Mouse (Mus musculus) midbrain, embryonic 14.5 days (tissue): ENCODE measurements at regions not wholly inside any gene's neighbourhood (a gene's known extent, or its start where the extent isn't known, plus 50 kb on each side); places are given as distances from the start of the nearest gene placed in this dataset.
"Not testable (repeated sequence)": the region's sequence is repeated elsewhere in the genome, so short reads cannot be mapped to it uniquely, and the experiment has no call there.

ENCODE experiments used
- ATAC-seq: fragments of 200-750 bp; cut with Nextera tagmentation; 2 replicates; pipeline ENCODE4 v1.8.0; 2017; ENCODE audit warnings: moderate number of reproducible peaks, moderate library complexity; ENCODE audit not compliant: low FRiP score, low TSS enrichment
- DNase-seq: peaks from one replicate; pipeline ENCODE4 v3.0.0-alpha.2; 2015
- H3K27ac ChIP-seq: fragments of 300-500 bp; sonication (generic); replicated peaks from 2 replicates; pipeline ENCODE4 v1.5.1; 2014; ENCODE audit warnings: mild to moderate bottlenecking, low read depth, low read length, moderate library complexity
- H3K27me3 ChIP-seq: fragments of 300-500 bp; sonication (generic); 2 replicates; pipeline ENCODE4 v1.6.1; 2014; ENCODE audit warnings: low read length, control low read depth, mixed read lengths; ENCODE audit not compliant: control insufficient read depth, insufficient read depth
- H3K36me3 ChIP-seq: fragments of 300-500 bp; sonication (generic); 2 replicates; pipeline ENCODE4 v1.6.1; 2014; ENCODE audit warnings: low read length, control low read depth; ENCODE audit not compliant: control insufficient read depth, insufficient read depth
- H3K4me1 ChIP-seq: fragments of 300-500 bp; sonication (generic); 2 replicates; pipeline ENCODE4 v1.6.1; 2014; ENCODE audit warnings: mild to moderate bottlenecking, antibody characterized with exemption, low read length, control low read depth; ENCODE audit not compliant: control insufficient read depth, insufficient read depth
- H3K4me2 ChIP-seq: fragments of 300-500 bp; sonication (generic); 2 replicates; pipeline ENCODE4 v1.6.1; 2014; ENCODE audit warnings: mild to moderate bottlenecking, low read length, moderate library complexity
- H3K4me3 ChIP-seq: fragments of 300-500 bp; sonication (generic); replicated peaks from 2 replicates; pipeline ENCODE4 v1.5.1; 2014; ENCODE audit warnings: low read depth, low read length
- H3K9ac ChIP-seq: fragments of 300-500 bp; sonication (generic); replicated peaks from 2 replicates; pipeline ENCODE4 v1.6.1; 2014; ENCODE audit warnings: mild to moderate bottlenecking, low read length, moderate library complexity
- H3K9me3 ChIP-seq: fragments of 300-500 bp; sonication (generic); 2 replicates; pipeline ENCODE4 v1.6.1; 2016; ENCODE audit warnings: low read length, control low read depth, mixed read lengths; ENCODE audit not compliant: control insufficient read depth
- WGBS: fragments of 180-500 bp; shearing (Covaris S2); extraction: QIAGEN DNeasy Blood & Tissue Kit; methylation state at CpG from one replicate; pipeline ENCODE4 v1.1.7; 2014; 5-methylcytosine and 5-hydroxymethylcytosine counted together

GRCm38 (mm10) chr6:5582923-5583525 lies 86.9 kb upstream of the Pdk4 start:
- DNase-seq (no peak), ATAC-seq (no peak)
- H3K9ac ChIP-seq: no peak overlapping the region
- no peak overlapping the region for H3K4me3 ChIP-seq
- 0 out of 2 replicates have a peak, but pooled peaks cover 3% of the 10 kb centered on the region for H3K4me1 ChIP-seq
- H3K27me3 ChIP-seq: no peaks in the 10 kb centered on the region
- WGBS: 86% methylated on average over 2 of the region's 2 CpGs
- no peak overlapping the region for H3K27ac ChIP-seq
- no peak overlapping the region for H3K4me2 ChIP-seq
- H3K36me3 ChIP-seq: no peaks in the 10 kb centered on the region
- no peaks in the 10 kb centered on the region for H3K9me3 ChIP-seq

GRCm38 (mm10) chr6:5576891-5577290 lies 80.8 kb upstream of the Pdk4 start:
- 88% methylated on average over 2 of the region's 2 CpGs for WGBS
- H3K36me3 ChIP-seq, H3K4me1 ChIP-seq, DNase-seq, H3K9me3 ChIP-seq, H3K9ac ChIP-seq, H3K27ac ChIP-seq, ATAC-seq, H3K4me2 ChIP-seq, H3K27me3 ChIP-seq, H3K4me3 ChIP-seq: not testable (repeated sequence)

GRCm38 (mm10) chr6:5566582-5566981 lies 70.5 kb upstream of the Pdk4 start:
- ATAC-seq (no peak), DNase-seq (no peak)
- Histone ChIP-seq H3K9ac (no peak overlapping the region), H3K27me3 (no peaks in the 10 kb centered on the region), H3K4me2 (no peak overlapping the region), H3K4me3 (no peak overlapping the region), H3K36me3 (no peaks in the 10 kb centered on the region), H3K27ac (no peak overlapping the region), H3K9me3 (no peaks in the 10 kb centered on the region), H3K4me1 (no peaks in the 10 kb centered on the region)
- 88% methylated on average over 5 of the region's 5 CpGs for WGBS

GRCm38 (mm10) chr6:5565049-5565448 lies 68.9 kb upstream of the Pdk4 start:
- Histone ChIP-seq H3K4me1 (no peaks in the 10 kb centered on the region), H3K36me3 (no peaks in the 10 kb centered on the region), H3K9me3 (no peaks in the 10 kb centered on the region), H3K27ac (no peak overlapping the region), H3K4me2 (no peak overlapping the region), H3K4me3 (no peak overlapping the region), H3K27me3 (no peaks in the 10 kb centered on the region), H3K9ac (no peak overlapping the region)
- no peak for ATAC-seq
- no peak for DNase-seq
- WGBS: 82% methylated on average over 2 of the region's 2 CpGs

- Histone ChIP-seq H3K36me3 (no peaks in the 10 kb centered on the region), H3K4me3 (no peak overlapping the region), H3K27ac (no peak overlapping the region), H3K27me3 (no peaks in the 10 kb centered on the region), H3K9ac (no peak overlapping the region), H3K4me1 (no peaks in the 10 kb centered on the region), H3K4me2 (no peak overlapping the region), H3K9me3 (no peaks in the 10 kb centered on the region)
- 72% methylated on average over 4 of the region's 4 CpGs for WGBS
- ATAC-seq (no peak), DNase-seq (no peak)
These were observed 57.7 kb upstream of the Pdk4 start for GRCm38 (mm10) chr6:5553703-5554394.

- ATAC-seq (no peak), DNase-seq (no peak)
- Histone ChIP-seq H3K4me1 (no peaks in the 10 kb centered on the region), H3K4me2 (no peak overlapping the region), H3K27me3 (no peaks in the 10 kb centered on the region), H3K36me3 (no peaks in the 10 kb centered on the region), H3K4me3 (no peak overlapping the region), H3K27ac (no peak overlapping the region), H3K9ac (no peak overlapping the region), H3K9me3 (no peaks in the 10 kb centered on the region)
- 77% methylated on average over 1 of the region's 1 CpGs for WGBS
These were observed 54.0 kb upstream of the Pdk4 start for GRCm38 (mm10) chr6:5550067-5550466.
